Mouse (Mus musculus): ENCODE data around the gene Rhox3g. TPM values are rescaled to one million over a fixed set of nuclear protein-coding genes. Genes with fewer than 3 reads are reported as not detected.
"Not testable (repeated sequence)": the region's sequence is repeated elsewhere in the genome, so short reads cannot be mapped to it uniquely, and the experiment has no call there.

Rhox3g gene
- polyA plus RNA-seq (2017; shearing (Covaris generic)) = not detected

DNA sequence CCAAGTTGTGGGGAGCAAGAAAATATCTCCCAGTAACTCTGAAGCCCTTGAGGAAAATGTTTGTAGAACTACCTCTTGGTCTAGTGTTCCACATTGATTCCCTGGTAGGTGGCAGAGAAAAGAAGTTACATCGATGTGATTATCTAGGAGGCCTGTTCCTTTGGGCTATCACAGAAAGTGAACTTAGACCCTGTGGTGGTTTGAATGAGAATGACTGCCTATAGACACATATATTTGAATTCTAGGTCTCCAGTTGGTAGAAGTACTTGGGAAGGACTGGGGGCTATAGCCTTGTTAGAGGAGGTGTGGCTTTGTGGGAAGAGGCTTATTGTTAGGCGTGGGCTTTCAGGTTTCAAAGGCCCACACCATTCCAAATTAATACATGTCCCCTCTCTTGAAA lies at the start of gene Rhox3g:
Gene Rhox3g (minus strand): TSS at position 101 of the 400 bp plus-strand sequence.
- ATAC-seq = not testable (repeated sequence)

GRCm38 (mm10) chrX:37673177-37673576 lies 44.8 kb upstream of the Rhox3g start, which contains the start of gene Rhox2h:
Gene Rhox2h (minus strand): TSS chrX:37673277.
- ATAC-seq = not testable (repeated sequence)

- ATAC-seq = not testable (repeated sequence)
These were observed 40.3 kb upstream of the Rhox3g start, which contains the start of gene Rhox3h for GRCm38 (mm10) chrX:37668664-37669063. Gene Rhox3h (minus strand): TSS chrX:37668764.

DNA sequence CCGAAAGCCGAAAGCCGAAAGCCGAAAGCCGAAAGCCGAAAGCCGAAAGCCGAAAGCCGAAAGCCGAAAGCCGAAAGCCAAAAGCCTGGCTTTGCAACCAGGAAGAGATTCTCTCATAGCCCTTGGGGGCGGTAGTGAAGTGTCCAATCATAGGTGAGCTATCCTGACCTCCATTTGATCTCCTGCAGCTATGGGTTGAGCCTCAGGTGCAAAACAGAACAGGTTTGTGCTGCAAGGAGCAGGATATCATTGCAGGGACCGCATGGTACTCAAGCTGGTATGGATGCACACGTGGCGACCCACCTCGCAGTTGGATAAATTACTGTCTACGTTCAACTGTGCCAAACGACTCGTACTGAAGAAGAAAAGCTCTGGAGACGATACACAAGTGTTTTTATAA lies 22.8 kb upstream of the Rhox3g start, which contains the start of gene Rhox4g:
Gene Rhox4g (minus strand): TSS at position 101 of the 400 bp plus-strand sequence.
- ATAC-seq = not testable (repeated sequence)

DNA sequence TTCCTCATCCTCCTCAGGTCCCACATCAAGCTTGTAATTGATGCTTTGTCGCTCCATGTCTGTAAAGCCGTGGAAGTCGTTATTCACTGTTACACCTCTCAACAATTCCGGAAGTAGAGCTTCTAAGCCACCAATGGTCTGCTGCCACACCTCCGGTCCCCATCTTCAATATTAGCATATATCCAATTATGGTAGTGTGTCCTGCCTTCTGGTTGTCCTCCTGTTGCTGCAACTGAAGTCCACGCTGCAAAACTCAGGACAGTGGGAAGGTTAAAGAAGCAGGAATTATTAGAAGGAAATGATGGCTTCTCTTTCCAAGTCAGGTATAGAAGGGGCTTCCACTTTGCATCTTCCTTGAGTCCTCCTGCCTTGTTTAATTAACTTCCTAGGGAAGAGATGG lies 15.0 kb upstream of the Rhox3g start, which contains the start of gene Rhox2g:
Gene Rhox2g (minus strand): TSS at position 101 of the 400 bp plus-strand sequence.
- ATAC-seq = not testable (repeated sequence)

GRCm38 (mm10) chrX:37607604-37608003 lies 20.8 kb downstream of the Rhox3g start, which contains the start of gene Rhox4f:
Gene Rhox4f (minus strand): TSS chrX:37607704.
- not testable (repeated sequence) for ATAC-seq

DNA sequence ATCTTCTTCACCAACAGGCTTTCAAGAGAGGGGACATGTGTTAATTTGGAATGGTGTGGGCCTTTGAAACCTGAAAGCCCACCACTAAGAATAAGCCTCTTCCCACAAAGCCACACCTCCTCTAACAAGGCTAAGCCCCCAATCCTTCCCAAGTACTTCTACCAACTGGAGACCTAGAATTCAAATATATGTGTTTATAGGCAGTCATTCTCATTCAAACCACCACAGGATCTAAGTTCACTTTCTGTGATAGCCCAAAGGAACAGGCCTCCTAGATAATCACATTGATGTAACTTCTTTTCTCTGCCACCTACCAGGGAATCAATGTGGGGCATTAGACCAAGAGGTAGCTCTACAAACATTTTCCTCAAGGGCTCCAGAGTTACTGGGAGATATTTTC lies 47.7 kb downstream of the Rhox3g start, which contains the start of gene Rhox3f:
Gene Rhox3f (plus strand): TSS at position 301 of the 400 bp plus-strand sequence.
- not testable (repeated sequence) for ATAC-seq

Other genes with a start within 250 kb of the Rhox3g start
- not detected for gene Rhox3a2, start 248.6 kb downstream of the Rhox3g start, polyA plus RNA-seq (2017; shearing (Covaris generic))
- under 1 TPM in 1 of 2 experiments, not detected in 1; 0.77 TPM for gene Rhox4a2, start 237.8 kb downstream of the Rhox3g start, polyA plus RNA-seq (2017; shearing (Covaris generic))
- gene Rhox2b, start 216.5 kb downstream of the Rhox3g start, polyA plus RNA-seq (2017; shearing (Covaris generic)) = not detected
- gene Rhox4b, start 196.1 kb downstream of the Rhox3g start, polyA plus RNA-seq (2017; shearing (Covaris generic)) = not detected
- not detected for gene Rhox2c, start 174.9 kb downstream of the Rhox3g start, polyA plus RNA-seq (2017; shearing (Covaris generic))
- gene Rhox3c, start 170.0 kb downstream of the Rhox3g start, polyA plus RNA-seq (2017; shearing (Covaris generic)) = not detected
- gene Rhox4c, start 148.3 kb downstream of the Rhox3g start, polyA plus RNA-seq (2017; shearing (Covaris generic)) = not detected
- not detected for gene Rhox2d, start 135.2 kb downstream of the Rhox3g start, polyA plus RNA-seq (2017; shearing (Covaris generic))
- under 1 TPM in 1 of 2 experiments, not detected in 1; 0.46 TPM for gene Rhox4d, start 114.3 kb downstream of the Rhox3g start, polyA plus RNA-seq (2017; shearing (Covaris generic))
- gene Rhox2e, start 98.2 kb downstream of the Rhox3g start, polyA plus RNA-seq (2017; shearing (Covaris generic)) = not detected
- not detected for gene Rhox3e, start 86.6 kb downstream of the Rhox3g start, polyA plus RNA-seq (2017; shearing (Covaris generic))
- gene Rhox4e, start 71.2 kb downstream of the Rhox3g start, polyA plus RNA-seq (2017; shearing (Covaris generic)) = not detected
- gene Rhox2f, start 57.2 kb downstream of the Rhox3g start, polyA plus RNA-seq (2017; shearing (Covaris generic)) = not detected
- gene Rhox3f, start 47.6 kb downstream of the Rhox3g start, polyA plus RNA-seq (2017; shearing (Covaris generic)) = not detected
- gene Rhox4f, start 20.9 kb downstream of the Rhox3g start, polyA plus RNA-seq (2017; shearing (Covaris generic)) = not detected
- gene Rhox2g, start 14.9 kb upstream of the Rhox3g start, polyA plus RNA-seq (2017; shearing (Covaris generic)) = not detected
- gene Rhox4g, start 22.7 kb upstream of the Rhox3g start, polyA plus RNA-seq (2017; shearing (Covaris generic)) = not detected
- gene Rhox3h, start 40.2 kb upstream of the Rhox3g start, polyA plus RNA-seq (2017; shearing (Covaris generic)) = not detected
- gene Rhox2h, start 44.7 kb upstream of the Rhox3g start, polyA plus RNA-seq (2017; shearing (Covaris generic)) = not detected
- gene Rhox5, start 176.2 kb upstream of the Rhox3g start, polyA plus RNA-seq (2017; shearing (Covaris generic)) = not detected
- gene Rhox6, start 198.3 kb upstream of the Rhox3g start, polyA plus RNA-seq (2017; shearing (Covaris generic)) = not detected
- not detected for gene Rhox7a, start 203.1 kb upstream of the Rhox3g start, polyA plus RNA-seq (2017; shearing (Covaris generic))